Comparison of ENCODE assay signal across 9 mouse cellular contexts in genomic region chr10:75106940-75107381, GRCm38 (mm10). TPM values are rescaled to one million over a fixed set of nuclear protein-coding genes. Genes with fewer than 3 reads are reported as not detected.
DNase-seq lines count a peak whose midpoint lies in the region; ATAC-seq and TF ChIP-seq lines count a peak whose summit lies in the region.
"Had no signal": no experiment of that assay in that cellular context is flagged by ENCODE, and none has a peak within 500 bp of the region (broad histone marks: within the 10 kb centered on the region; RNA-seq: fewer than 3 reads in every experiment).

No protein-coding gene starts in this region.

- no peaks in the 10 kb centered on the region for H3K9me3 ChIP-seq in heart, embryonic 10.5 days
- H3K9me3 ChIP-seq in heart, postnatal 0 days (replicated peaks; ENCODE audit: control insufficient read depth, low read length) = no peaks in the 10 kb centered on the region
- H3K9me3 ChIP-seq in midbrain, embryonic 11.5 days (ENCODE audit: control insufficient read depth, low read length) = no peaks in the 10 kb centered on the region

- H3K4me1 ChIP-seq in heart, embryonic 10.5 days = peaks cover 55% of the 10 kb centered on the region
- H3K4me1 ChIP-seq in heart, postnatal 0 days (ENCODE audit: control insufficient read depth, insufficient read depth) = peaks cover 13% of the 10 kb centered on the region
- peaks cover 15% of the 10 kb centered on the region for H3K4me1 ChIP-seq in midbrain, embryonic 11.5 days (ENCODE audit: control insufficient read depth, insufficient read depth, low read length)

- no peak for DNase-seq in heart, embryonic 10.5 days (ENCODE audit: low spot score)
- no peak for DNase-seq in heart, adult 8-10 months (ENCODE audit: low spot score)
- DNase-seq in NIH3T3 (ENCODE audit: low read depth) = peak; percentile 48
- DNase-seq in heart, postnatal 0 days (ENCODE audit: low spot score) = peak; percentile 50
- peak; percentile 85 for DNase-seq in midbrain, embryonic 11.5 days (ENCODE audit: low spot score, missing footprints)
- DNase-seq in thymus, postnatal 4 days = no peak
- DNase-seq in testis, postnatal 10 days (ENCODE audit: low spot score) = no peak
- DNase-seq in urinary bladder, adult 18-20 months (ENCODE audit: low spot score in 2 of 2) = no peak

- H3K4me3 ChIP-seq in heart, embryonic 10.5 days = no peak overlapping the region
- H3K4me3 ChIP-seq in heart, postnatal 0 days (ENCODE audit: low read depth, low read length) = no peak overlapping the region
- H3K4me3 ChIP-seq in midbrain, embryonic 11.5 days (ENCODE audit: low read depth, low read length) = no peak overlapping the region

- H3K9ac ChIP-seq in heart, postnatal 0 days (replicated peaks; ENCODE audit: low read depth, low read length) = no peak overlapping the region
- H3K9ac ChIP-seq in midbrain, embryonic 11.5 days (ENCODE audit: low read length) = no peak overlapping the region

- TF ChIP-seq EP300 in heart, postnatal 0 days (IDR thresholded peaks at IDR 0.05; ENCODE audit: low read depth) = no peak

- ATAC-seq in heart, postnatal 0 days (ENCODE audit: insufficient read depth, low read depth) = 0 out of 2 replicates have a peak, but pooled peaks have one; percentile 14
- ATAC-seq in midbrain, embryonic 11.5 days (ENCODE audit: low FRiP score) = no peak

- H3K4me2 ChIP-seq in heart, postnatal 0 days (ENCODE audit: low read depth, low read length) = no peak overlapping the region
- H3K4me2 ChIP-seq in midbrain, embryonic 11.5 days = no peak overlapping the region

- 18% methylated on average over 5 of the region's 5 CpGs for WGBS in heart, embryonic 10.5 days
- 54% methylated on average over 5 of the region's 5 CpGs for WGBS in heart, postnatal 0 days
- WGBS in midbrain, embryonic 11.5 days = 13% methylated on average over 5 of the region's 5 CpGs

- TF ChIP-seq CTCF in heart, postnatal 0 days (IDR thresholded peaks at IDR 0.05; ENCODE audit: low read depth) = no peak

- peaks cover 26% of the 10 kb centered on the region for H3K27me3 ChIP-seq in heart, embryonic 10.5 days (ENCODE audit: insufficient read depth, poor library complexity, severe bottlenecking)
- H3K27me3 ChIP-seq in heart, postnatal 0 days (ENCODE audit: control insufficient read depth, insufficient read depth, low read length) = peaks cover 23% of the 10 kb centered on the region
- H3K27me3 ChIP-seq in midbrain, embryonic 11.5 days (ENCODE audit: control insufficient read depth, insufficient read depth, low read length) = no peaks in the 10 kb centered on the region
- H3K27me3 ChIP-seq: CH12.LX had no signal

- no peaks in the 10 kb centered on the region for H3K36me3 ChIP-seq in heart, embryonic 10.5 days
- no peaks in the 10 kb centered on the region for H3K36me3 ChIP-seq in heart, postnatal 0 days (replicated peaks; ENCODE audit: control insufficient read depth, insufficient read depth, low read length)
- no peaks in the 10 kb centered on the region for H3K36me3 ChIP-seq in midbrain, embryonic 11.5 days (ENCODE audit: control insufficient read depth, insufficient read depth, low read length)

- peak overlapping the region; percentile 69 for H3K27ac ChIP-seq in heart, embryonic 10.5 days
- H3K27ac ChIP-seq in heart, postnatal 0 days (ENCODE audit: low read depth) = peak overlapping the region; percentile 55
- no peak overlapping the region for H3K27ac ChIP-seq in midbrain, embryonic 11.5 days (ENCODE audit: low read depth, low read length)

RNA-seq across cellular contexts. Expression of gene Bcr, which starts 46.6 kb away (rescaled TPM):
- 26.6 and 41.3 TPM in 2 replicates for polyA plus RNA-seq in heart, embryonic 10.5 days (2016; fragmentation: Nextera tagmentation; extraction: Ambion mirVana)
- total RNA-seq in heart, adult 8-10 months (2022) = 10 to 100 TPM in 2 of 4 experiments, 1 to 10 TPM in 2; 8.0 to 13.3 (median 9.5) TPM
- 11.4 and 12.1 TPM in 2 replicates for total RNA-seq in heart, postnatal 0 days (2014; rRNA removed; ENCODE audit: low replicate concordance)
- 9.3 and 10.2 TPM in 2 replicates for polyA plus RNA-seq in heart, postnatal 0 days (2015; fragmentation: Nextera tagmentation; extraction: Ambion mirVana)
- polyA plus RNA-seq in midbrain, embryonic 11.5 days (2014; fragmentation: Nextera tagmentation; extraction: Ambion mirVana) = 7.6 and 9.0 TPM in 2 replicates

Comparison
In these comparisons a context has a peak if more than half of its experiments do, and no peak if none do; other contexts are left out.
1. DNase-seq: peak in NIH3T3 (single experiment), heart, postnatal 0 days (single experiment) and midbrain, embryonic 11.5 days (single experiment); none in heart, embryonic 10.5 days (single experiment), heart, adult 8-10 months (single experiment), thymus, postnatal 4 days (single experiment), testis, postnatal 10 days (single experiment) and urinary bladder, adult 18-20 months (0 of 2).